Mouse (Mus musculus) liver, postnatal 0 days (tissue): ENCODE data around the gene Tor1b. TPM values are rescaled to one million over a fixed set of nuclear protein-coding genes. Genes with fewer than 3 reads are reported as not detected.
A peak's percentile ranks its signal among the peaks of the same experiment; 100 is the strongest.

Experiments
- ATAC-seq: fragments of 200-750 bp; cut with Nextera tagmentation; 2 replicates; pipeline ENCODE4 v1.8.0; 2017; ENCODE audit warnings: mild to moderate bottlenecking, moderate library complexity
- DNase-seq: peaks from one replicate; pipeline ENCODE4 v3.0.0-alpha.2; 2016
- H3K27ac ChIP-seq: fragments of 300-500 bp; sonication (generic); 2 replicates; pipeline ENCODE4 v1.5.1; 2014; ENCODE audit warnings: antibody characterized with exemption, moderate library complexity, mild to moderate bottlenecking, low read depth
- H3K27me3 ChIP-seq: fragments of 300-500 bp; sonication (generic); 2 replicates; pipeline ENCODE4 v1.6.1; 2014; ENCODE audit warnings: low read length, control low read depth, mixed read lengths; ENCODE audit not compliant: insufficient read depth
- H3K36me3 ChIP-seq: fragments of 300-500 bp; sonication (generic); replicated peaks from 2 replicates; pipeline ENCODE4 v1.6.1; 2014; ENCODE audit warnings: mild to moderate bottlenecking, control low read depth, low read length, moderate library complexity, mixed read lengths; ENCODE audit not compliant: insufficient read depth
- H3K4me1 ChIP-seq: fragments of 300-500 bp; sonication (generic); 2 replicates; pipeline ENCODE4 v1.6.1; 2014; ENCODE audit warnings: antibody characterized with exemption, mild to moderate bottlenecking, control low read depth; ENCODE audit not compliant: insufficient read depth
- H3K4me2 ChIP-seq: fragments of 300-500 bp; sonication (generic); 2 replicates; pipeline ENCODE4 v1.6.1; 2014; ENCODE audit warnings: low read depth, mild to moderate bottlenecking, low read length, moderate library complexity, mixed read lengths
- H3K4me3 ChIP-seq: fragments of 300-500 bp; sonication (generic); 2 replicates; pipeline ENCODE4 v1.5.1; 2014; ENCODE audit warnings: low read depth, low read length
- H3K9ac ChIP-seq: fragments of 300-500 bp; sonication (generic); replicated peaks from 2 replicates; pipeline ENCODE4 v1.6.1; 2014; ENCODE audit warnings: mild to moderate bottlenecking, moderate library complexity
- H3K9me3 ChIP-seq: fragments of 300-500 bp; sonication (generic); 2 replicates; pipeline ENCODE4 v1.6.1; 2016; ENCODE audit warnings: mild to moderate bottlenecking, control low read depth, low read length, mixed read lengths
- CTCF ChIP-seq: sonication (generic); IDR thresholded peaks from 2 replicates; pipeline ENCODE4 v1.5.1; 2016; ENCODE audit warnings: antibody characterized with exemption, low read depth
- EP300 ChIP-seq: IDR thresholded peaks from 2 replicates; pipeline ENCODE4 v1.6.1; 2016; ENCODE audit warnings: antibody characterized with exemption, low read depth, mild to moderate bottlenecking
- WGBS: fragments of 180-500 bp; shearing (Covaris S2); extraction: QIAGEN DNeasy Blood & Tissue Kit; methylation state at CpG from one replicate; pipeline ENCODE4 v1.1.7; 2014; ENCODE audit not compliant: insufficient replicate concordance; 5-methylcytosine and 5-hydroxymethylcytosine counted together
- polyA plus RNA-seq: library from polyadenylated mRNA; unstranded; fragments of >200 nt; fragmentation: Nextera tagmentation; extraction: Ambion mirVana; gene quantifications from 2 replicates; pipeline ENCODE4 v1.2.1, GENCODE M21; 2015

Tor1b gene
- polyA plus RNA-seq, 1 experiment from 2014 or later: 29.2 TPM

DNA sequence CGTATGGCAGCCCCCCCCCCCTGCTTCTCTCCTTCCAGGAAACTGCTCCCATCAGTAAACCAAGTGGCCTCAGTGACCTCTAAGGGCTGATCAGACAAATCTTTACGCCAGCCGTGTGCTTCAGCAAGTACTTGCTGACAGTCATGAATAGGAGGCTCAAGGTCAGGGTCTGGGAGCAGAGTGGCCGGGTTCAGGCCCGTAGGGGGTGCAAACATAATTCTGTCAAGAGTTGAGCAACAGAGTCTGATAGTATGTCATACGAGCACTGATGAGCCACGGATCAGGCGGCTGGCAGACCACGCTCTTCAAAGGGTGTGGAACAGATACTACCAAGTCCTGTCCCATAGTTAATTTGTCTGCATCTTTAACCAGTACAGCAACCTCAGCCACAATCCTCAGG lies 37.5 kb downstream of the Tor1b start:
- no peaks in the 10 kb centered on the region for H3K27me3 ChIP-seq
- WGBS: 69% methylated on average over 9 of the region's 9 CpGs
- no peak for ATAC-seq
- H3K36me3 ChIP-seq: no peaks in the 10 kb centered on the region
- no peak overlapping the region for H3K9ac ChIP-seq
- no peaks in the 10 kb centered on the region for H3K9me3 ChIP-seq
- H3K27ac ChIP-seq: no peak overlapping the region
- H3K4me2 ChIP-seq: no peak overlapping the region
- DNase-seq: no peak
- TF ChIP-seq EP300 (no peak), CTCF (no peak)
- H3K4me1 ChIP-seq: peaks cover 3% of the 10 kb centered on the region; the same call in 1 of the 2 replicates
- H3K4me3 ChIP-seq: no peak overlapping the region

DNA sequence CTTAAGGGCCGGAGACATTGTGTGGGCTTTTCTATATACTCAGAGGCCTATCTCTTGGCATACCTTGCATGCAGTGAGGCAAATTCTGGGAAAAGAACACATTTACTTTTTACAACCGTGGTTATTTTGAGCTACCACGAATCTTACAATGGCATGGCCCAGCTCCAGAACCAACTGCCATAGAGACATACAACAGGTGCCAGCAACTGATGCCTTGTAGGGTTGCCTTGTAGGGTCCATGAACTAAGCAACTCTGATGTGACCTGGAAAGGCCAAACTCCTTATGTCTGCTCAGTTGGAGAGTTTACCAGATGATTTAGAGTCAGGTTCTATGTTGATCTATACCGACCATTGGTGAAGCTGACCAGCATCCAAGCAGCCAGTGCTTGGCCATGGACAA lies 42.1 kb downstream of the Tor1b start:
- 83% methylated on average over 4 of the region's 4 CpGs for WGBS
- Histone ChIP-seq H3K27me3 (no peaks in the 10 kb centered on the region), H3K27ac (no peak overlapping the region), H3K36me3 (no peaks in the 10 kb centered on the region), H3K4me3 (no peak overlapping the region), H3K4me1 (no peaks in the 10 kb centered on the region), H3K9me3 (no peaks in the 10 kb centered on the region), H3K9ac (no peak overlapping the region), H3K4me2 (no peak overlapping the region)
- ATAC-seq (no peak), DNase-seq (no peak)
- TF ChIP-seq EP300 (no peak), CTCF (no peak)

- WGBS: 85% methylated on average over 11 of the region's 11 CpGs
Observed at GRCm38 (mm10) chr2:30995432-30995996, 42.8 kb downstream of the Tor1b start.

DNA sequence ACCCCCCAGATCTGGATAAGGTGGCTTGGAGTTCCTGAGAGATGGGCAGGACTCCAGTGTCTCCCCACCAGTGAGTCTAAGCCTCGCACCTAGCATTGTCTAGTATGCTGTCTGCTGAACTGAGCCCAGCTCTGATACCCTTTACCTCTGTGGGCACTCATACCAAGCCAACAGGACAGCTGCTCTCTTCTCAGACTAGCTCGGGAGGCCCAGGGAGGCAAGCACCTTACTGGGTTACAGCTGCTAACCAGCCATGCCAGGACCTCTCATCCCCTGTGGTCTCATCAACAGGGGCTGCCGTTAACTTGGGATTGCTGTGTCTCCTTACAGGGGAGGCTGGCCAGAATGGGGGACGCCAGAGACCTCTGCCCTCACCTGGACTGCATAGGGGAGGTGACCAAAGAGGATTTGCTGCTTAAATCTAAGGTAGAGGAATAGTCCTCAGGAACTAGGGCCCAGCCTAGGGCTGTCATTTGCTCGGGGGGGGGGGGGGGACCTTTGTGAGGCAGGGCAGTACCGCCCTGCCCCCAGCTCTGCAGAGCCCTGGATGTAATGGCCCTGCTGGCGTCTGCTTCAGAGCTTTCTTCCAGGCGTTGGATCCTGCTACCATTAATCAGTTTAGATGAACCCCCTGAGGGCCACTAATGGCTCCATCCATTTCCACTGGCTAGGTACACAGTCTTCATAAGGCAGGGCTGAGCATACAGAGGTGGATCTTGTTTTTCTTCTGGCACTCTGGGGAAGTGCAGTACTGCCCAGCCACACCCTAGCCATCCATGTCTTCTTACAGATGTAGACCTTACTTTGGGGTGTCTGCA lies 45.9 kb downstream of the Tor1b start:
- Histone ChIP-seq H3K9me3 (no peaks in the 10 kb centered on the region), H3K27ac (no peak overlapping the region), H3K27me3 (no peaks in the 10 kb centered on the region), H3K9ac (no peak overlapping the region), H3K4me2 (no peak overlapping the region), H3K4me1 (no peaks in the 10 kb centered on the region), H3K36me3 (no peaks in the 10 kb centered on the region), H3K4me3 (no peak overlapping the region)
- no peak for ATAC-seq
- TF ChIP-seq EP300: no peak
- no peak for TF ChIP-seq CTCF
- WGBS: 74% methylated on average over 7 of the region's 8 CpGs
- no peak for DNase-seq

More at GRCm38 (mm10) chr2:30995432-30995996, 42.8 kb downstream of the Tor1b start:
- H3K27ac ChIP-seq: no peak overlapping the region
- DNase-seq: no peak
- no peak overlapping the region for H3K4me2 ChIP-seq
- H3K4me3 ChIP-seq: no peak overlapping the region
- no peaks in the 10 kb centered on the region for H3K9me3 ChIP-seq
- H3K27me3 ChIP-seq: no peaks in the 10 kb centered on the region
- no peaks in the 10 kb centered on the region for H3K36me3 ChIP-seq
- no peak overlapping the region for H3K9ac ChIP-seq
- no peak for ATAC-seq
- TF ChIP-seq EP300: no peak
- no peak for TF ChIP-seq CTCF
- no peaks in the 10 kb centered on the region for H3K4me1 ChIP-seq

DNA sequence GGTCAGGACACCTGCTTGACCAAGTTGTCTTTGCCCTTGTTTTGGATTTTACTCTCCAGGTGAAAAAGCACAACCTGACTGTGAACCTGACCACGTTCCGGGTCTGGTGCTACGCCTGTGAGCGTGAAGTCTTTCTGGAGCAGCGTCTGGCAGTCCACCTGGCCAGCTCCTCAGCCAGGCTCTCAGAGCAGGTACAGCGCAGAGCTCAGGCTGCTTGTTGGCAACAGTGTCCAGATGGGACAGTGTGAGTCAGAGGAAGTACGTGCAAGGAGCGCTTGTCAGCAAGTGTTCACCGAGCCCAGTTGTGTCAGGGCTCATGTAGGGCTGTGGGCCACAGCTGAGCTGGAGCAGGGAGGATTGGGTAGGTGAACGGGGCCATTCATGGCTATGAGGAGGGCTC lies 50.1 kb downstream of the Tor1b start:
- Histone ChIP-seq H3K27me3 (no peaks in the 10 kb centered on the region), H3K4me1 (peaks cover 10% of the 10 kb centered on the region), H3K9me3 (no peaks in the 10 kb centered on the region), H3K27ac (no peak overlapping the region), H3K36me3 (0 out of 2 replicates have a peak, but pooled peaks cover 5% of the 10 kb centered on the region), H3K4me3 (no peak overlapping the region), H3K4me2 (no peak overlapping the region), H3K9ac (no peak overlapping the region)
- TF ChIP-seq CTCF (no peak), EP300 (no peak)
- ATAC-seq: no peak
- 93% methylated on average over 10 of the region's 10 CpGs for WGBS
- no peak for DNase-seq

DNA sequence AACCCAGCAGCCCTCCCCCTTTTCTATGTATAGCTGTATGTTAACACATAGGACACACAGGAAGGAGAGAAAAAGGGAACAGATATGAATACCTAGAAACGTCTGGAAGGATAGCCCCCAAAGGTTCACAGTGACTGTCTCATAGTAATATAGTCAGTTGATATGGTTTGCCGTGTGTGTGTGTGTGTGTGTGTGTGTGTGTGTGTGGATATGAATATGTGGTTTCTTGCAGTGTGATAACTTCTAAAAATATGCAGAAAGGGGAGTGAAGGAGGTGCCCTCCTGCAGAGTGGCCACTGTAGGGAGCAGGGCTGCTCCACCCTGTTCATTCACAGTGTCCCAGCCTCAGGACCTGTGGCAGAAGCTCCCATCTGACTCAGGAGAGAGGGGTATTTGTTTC lies 52.7 kb downstream of the Tor1b start:
- 0 out of 2 replicates have a peak, but pooled peaks cover 7% of the 10 kb centered on the region for H3K36me3 ChIP-seq
- peak overlapping the region; percentile 17; the same call in 1 of the 2 replicates for H3K4me3 ChIP-seq
- 39% methylated on average over 2 of the region's 2 CpGs for WGBS
- no peaks in the 10 kb centered on the region for H3K9me3 ChIP-seq
- DNase-seq (no peak), ATAC-seq (peak; percentile 38)
- peaks cover 10% of the 10 kb centered on the region for H3K4me1 ChIP-seq
- TF ChIP-seq EP300: no peak
- no peak for TF ChIP-seq CTCF
- H3K4me2 ChIP-seq: peak overlapping the region; percentile 60
- no peak overlapping the region for H3K27ac ChIP-seq
- no peaks in the 10 kb centered on the region for H3K27me3 ChIP-seq
- peak overlapping the region; percentile 38; the same call in 1 of the 2 replicates for H3K9ac ChIP-seq
